Mouse (Mus musculus) intestine, postnatal 0 days (tissue): ENCODE measurements around the gene Klk4. TPM values are rescaled to one million over a fixed set of nuclear protein-coding genes. Genes with fewer than 3 reads are reported as not detected.

ENCODE experiments used
- ATAC-seq: fragments of 200-750 bp; cut with Nextera tagmentation; 2 replicates; pipeline ENCODE4 v1.8.0; 2017; ENCODE audit warnings: mild to moderate bottlenecking, moderate TSS enrichment, moderate library complexity
- H3K27ac ChIP-seq: fragments of 300-500 bp; sonication (generic); 2 replicates; pipeline ENCODE4 v1.5.1; 2014; ENCODE audit warnings: mild to moderate bottlenecking, low read depth, low read length, moderate library complexity
- H3K27me3 ChIP-seq: fragments of 300-500 bp; sonication (generic); replicated peaks from 2 replicates; pipeline ENCODE4 v1.6.1; 2014; ENCODE audit warnings: low read length, mixed read lengths; ENCODE audit not compliant: control insufficient read depth, insufficient read depth
- H3K36me3 ChIP-seq: fragments of 300-500 bp; sonication (generic); 2 replicates; pipeline ENCODE4 v1.6.1; 2014; ENCODE audit warnings: mild to moderate bottlenecking, moderate library complexity; ENCODE audit not compliant: control insufficient read depth, insufficient read depth
- H3K4me1 ChIP-seq: fragments of 300-500 bp; sonication (generic); replicated peaks from 2 replicates; pipeline ENCODE4 v1.6.1; 2014; ENCODE audit warnings: antibody characterized with exemption, low read length, mixed read lengths; ENCODE audit not compliant: control insufficient read depth, insufficient read depth
- H3K4me2 ChIP-seq: fragments of 300-500 bp; sonication (generic); replicated peaks from 2 replicates; pipeline ENCODE4 v1.6.1; 2014; ENCODE audit warnings: low read depth, mild to moderate bottlenecking, moderate library complexity
- H3K4me3 ChIP-seq: fragments of 300-500 bp; sonication (generic); 2 replicates; pipeline ENCODE4 v1.5.1; 2014; ENCODE audit warnings: low read depth, low read length
- H3K9ac ChIP-seq: fragments of 300-500 bp; sonication (generic); 2 replicates; pipeline ENCODE4 v1.6.1; 2014; ENCODE audit warnings: mild to moderate bottlenecking, low read depth, low read length
- H3K9me3 ChIP-seq: fragments of 300-500 bp; sonication (generic); 2 replicates; pipeline ENCODE4 v1.6.1; 2016; ENCODE audit warnings: mixed run types; ENCODE audit not compliant: control insufficient read depth
- CTCF ChIP-seq: sonication (generic); IDR thresholded peaks from 2 replicates; pipeline ENCODE4 v1.5.1; 2016; ENCODE audit warnings: low read depth, mild to moderate bottlenecking, control low read depth, antibody characterized with exemption, moderate library complexity
- WGBS: fragments of 180-500 bp; shearing (Covaris S2); extraction: QIAGEN DNeasy Blood & Tissue Kit; methylation state at CpG from one replicate; pipeline ENCODE4 v1.1.7; 2014; 5-methylcytosine and 5-hydroxymethylcytosine counted together
- polyA plus RNA-seq: library from polyadenylated mRNA; unstranded; fragments of >200 nt; fragmentation: Nextera tagmentation; extraction: Ambion mirVana; gene quantifications from 2 replicates; pipeline ENCODE4 v1.2.1, GENCODE M21; 2015

Gene Klk4
- polyA plus RNA-seq, 1 experiment from 2014 or later: not detected

- Histone ChIP-seq H3K4me2 (no peak overlapping the region), H3K27ac (no peak overlapping the region), H3K9me3 (no peaks in the 10 kb centered on the region), H3K36me3 (no peaks in the 10 kb centered on the region), H3K4me1 (no peaks in the 10 kb centered on the region), H3K4me3 (no peak overlapping the region), H3K9ac (no peak overlapping the region), H3K27me3 (no peaks in the 10 kb centered on the region)
- TF ChIP-seq CTCF: no peak
- no peak for ATAC-seq
- 74% methylated on average over 2 of the region's 2 CpGs for WGBS
Observed at GRCm38 (mm10) chr7:43921941-43922340, 41.0 kb downstream of the Klk4 start.

GRCm38 (mm10) chr7:43925985-43926384, 45.0 kb downstream of the Klk4 start:
- ATAC-seq: no peak
- no peak overlapping the region for H3K9ac ChIP-seq
- no peaks in the 10 kb centered on the region for H3K9me3 ChIP-seq
- H3K27ac ChIP-seq: no peak overlapping the region
- H3K4me3 ChIP-seq: no peak overlapping the region
- peak; percentile 59 for TF ChIP-seq CTCF
- H3K27me3 ChIP-seq: no peaks in the 10 kb centered on the region
- H3K4me1 ChIP-seq: no peaks in the 10 kb centered on the region
- no peak overlapping the region for H3K4me2 ChIP-seq
- 74% methylated on average over 5 of the region's 5 CpGs for WGBS
- H3K36me3 ChIP-seq: no peaks in the 10 kb centered on the region

- no peaks in the 10 kb centered on the region for H3K36me3 ChIP-seq
- H3K4me1 ChIP-seq: no peaks in the 10 kb centered on the region
- no peak overlapping the region for H3K27ac ChIP-seq
- no peak overlapping the region for H3K9ac ChIP-seq
- H3K4me3 ChIP-seq: no peak overlapping the region
- no peaks in the 10 kb centered on the region for H3K27me3 ChIP-seq
- no peaks in the 10 kb centered on the region for H3K9me3 ChIP-seq
- 42% methylated on average over 4 of the region's 4 CpGs for WGBS
- ATAC-seq: no peak
- H3K4me2 ChIP-seq: no peak overlapping the region
- peak; percentile 58 for TF ChIP-seq CTCF
Observed at GRCm38 (mm10) chr7:43928521-43928920, 47.6 kb downstream of the Klk4 start.

- ATAC-seq: no peak
- WGBS: 44% methylated on average over 4 of the region's 4 CpGs
- Histone ChIP-seq H3K9ac (no peak overlapping the region), H3K36me3 (no peaks in the 10 kb centered on the region), H3K9me3 (no peaks in the 10 kb centered on the region), H3K27me3 (no peaks in the 10 kb centered on the region), H3K4me1 (no peaks in the 10 kb centered on the region), H3K4me3 (no peak overlapping the region), H3K4me2 (no peak overlapping the region), H3K27ac (no peak overlapping the region)
- TF ChIP-seq CTCF: no peak
Observed at GRCm38 (mm10) chr7:43932337-43932736, 51.4 kb downstream of the Klk4 start.

- no peak within 1 kb of the TSS for H3K4me2 ChIP-seq
- H3K36me3 ChIP-seq: no peaks in the 10 kb centered on the region
- H3K27me3 ChIP-seq: no peaks in the 10 kb centered on the region
- WGBS: 82% methylated on average over 3 of the region's 3 CpGs
- no peak within 1 kb of the TSS for H3K9ac ChIP-seq
- H3K4me1 ChIP-seq: no peaks in the 10 kb centered on the region
- no peak for ATAC-seq
- TF ChIP-seq CTCF: no peak
- H3K4me3 ChIP-seq: no peak within 1 kb of the TSS
- no peaks in the 10 kb centered on the region for H3K9me3 ChIP-seq
- no peak within 1 kb of the TSS for H3K27ac ChIP-seq
Observed at GRCm38 (mm10) chr7:43933440-43933839, 52.5 kb downstream of the Klk4 start, which contains the start of gene Klk15. Gene Klk15, plus strand, starts transcription at chr7:43933740.

- Histone ChIP-seq H3K4me1 (no peaks in the 10 kb centered on the region), H3K36me3 (no peaks in the 10 kb centered on the region), H3K4me3 (no peak overlapping the region), H3K27ac (no peak overlapping the region), H3K27me3 (no peaks in the 10 kb centered on the region), H3K9ac (no peak overlapping the region), H3K9me3 (no peaks in the 10 kb centered on the region), H3K4me2 (no peak overlapping the region)
- WGBS: 41% methylated on average over 3 of the region's 3 CpGs
- ATAC-seq: no peak
- no peak for TF ChIP-seq CTCF
Observed at GRCm38 (mm10) chr7:43934747-43935146, 53.8 kb downstream of the Klk4 start.

Other genes with a start within 250 kb of the Klk4 start
- 59.7 and 68.3 TPM in 2 replicates for gene Ceacam18, start 246.5 kb upstream of the Klk4 start, polyA plus RNA-seq
- 0.50 and 0.64 TPM in 2 replicates for gene Siglece, start 221.0 kb upstream of the Klk4 start, polyA plus RNA-seq
- 5.2 and 5.8 TPM in 2 replicates for gene Ctu1, start 209.1 kb upstream of the Klk4 start, polyA plus RNA-seq
- 0.09 and 0.12 TPM in 2 replicates for gene Klk14, start 190.7 kb upstream of the Klk4 start, polyA plus RNA-seq
- gene Klk13, start 168.6 kb upstream of the Klk4 start, polyA plus RNA-seq: 0.12 TPM in 1 of 2 replicates, not detected in the other
- gene Klk12, start 112.3 kb upstream of the Klk4 start, polyA plus RNA-seq: not detected in 2 replicates
- 0.21 TPM in 1 of 2 replicates, not detected in the other for gene Klk11, start 106.6 kb upstream of the Klk4 start, polyA plus RNA-seq
- gene Klk10, start 100.1 kb upstream of the Klk4 start, polyA plus RNA-seq: 0.33 TPM in 1 of 2 replicates, not detected in the other
- gene Klk9, start 89.3 kb upstream of the Klk4 start, polyA plus RNA-seq: not detected in 2 replicates
- 3.0 and 3.5 TPM in 2 replicates for gene Klk8, start 83.6 kb upstream of the Klk4 start, polyA plus RNA-seq
- gene Klk7, start 69.9 kb upstream of the Klk4 start, polyA plus RNA-seq: not detected in 2 replicates
- not detected in 2 replicates for gene Klk6, start 56.7 kb upstream of the Klk4 start, polyA plus RNA-seq
- gene Klk5, start 39.2 kb upstream of the Klk4 start, polyA plus RNA-seq: not detected in 2 replicates
- not detected in 2 replicates for gene Klk15, start 52.6 kb downstream of the Klk4 start, polyA plus RNA-seq
- not detected in 2 replicates for gene Klk1b8, start 69.5 kb downstream of the Klk4 start, polyA plus RNA-seq
- gene Klk1b1, start 85.6 kb downstream of the Klk4 start, polyA plus RNA-seq: not detected in 2 replicates
- gene Klk1b9, start 94.9 kb downstream of the Klk4 start, polyA plus RNA-seq: not detected in 2 replicates
- gene Klk1b11, start 114.7 kb downstream of the Klk4 start, polyA plus RNA-seq: not detected in 2 replicates
- gene Klk1b26, start 131.0 kb downstream of the Klk4 start, polyA plus RNA-seq: not detected in 2 replicates
- not detected in 2 replicates for gene Klk1b27, start 171.1 kb downstream of the Klk4 start, polyA plus RNA-seq
- not detected in 2 replicates for gene Klk1b21, start 221.2 kb downstream of the Klk4 start, polyA plus RNA-seq
- gene Klk1b22, start 231.5 kb downstream of the Klk4 start, polyA plus RNA-seq: not detected in 2 replicates